Mouse (Mus musculus): ENCODE results near the gene Tmc3.

GRCm38 (mm10) chr7:83654196-83654595 lies 69.5 kb downstream of the Tmc3 start:
- TF ChIP-seq POLR2A (IDR thresholded peaks at IDR 0.05; ENCODE audit: low read depth, low read length), result no peak
- no peak for TF ChIP-seq CTCF (IDR thresholded peaks at IDR 0.05; ENCODE audit: borderline replicate concordance, insufficient read depth, low read length)
